Mouse (Mus musculus): ENCODE measurements around the gene Aldh5a1. TPM values are rescaled to one million over a fixed set of nuclear protein-coding genes. Genes with fewer than 3 reads are reported as not detected.
"Not testable (repeated sequence)": the region's sequence is repeated elsewhere in the genome, so short reads cannot be mapped to it uniquely, and the experiment has no call there.

Gene Aldh5a1
- polyA plus RNA-seq (2015; fragmentation: Nextera tagmentation; extraction: Ambion mirVana): 8.2 and 9.0 TPM in 2 replicates

GRCm38 (mm10) chr13:24937108-24937838 lies at the start of gene Aldh5a1:
Gene Aldh5a1 (minus strand): TSS chr13:24937661.
- Histone ChIP-seq H3K4me2 (ENCODE audit: low read length) (peak within 1 kb of the TSS; percentile 92), H3K4me3 (replicated peaks; ENCODE audit: low read length) (peak within 1 kb of the TSS; percentile 89), H3K9me3 (ENCODE audit: control insufficient read depth, low read length) (no peaks in the 10 kb centered on the region), H3K36me3 (ENCODE audit: control insufficient read depth, insufficient read depth) (no peaks in the 10 kb centered on the region), H3K27me3 (replicated peaks; ENCODE audit: control insufficient read depth, insufficient read depth, low read length) (no peaks in the 10 kb centered on the region), H3K9ac (replicated peaks; ENCODE audit: low read depth, low read length) (peak within 1 kb of the TSS; percentile 86), H3K4me1 (replicated peaks; ENCODE audit: control insufficient read depth, insufficient read depth, low read length) (peaks cover 11% of the 10 kb centered on the region), H3K27ac (ENCODE audit: low read length) (peak within 1 kb of the TSS; percentile 70)
- under 1% methylated on average over 74 of the region's 75 CpGs for WGBS
- peak; percentile 92 for ATAC-seq

- H3K4me2 ChIP-seq (ENCODE audit: low read length): no peak overlapping the region
- no peak overlapping the region for H3K27ac ChIP-seq (ENCODE audit: low read length)
- no peak overlapping the region for H3K4me3 ChIP-seq (replicated peaks; ENCODE audit: low read length)
- H3K4me1 ChIP-seq (replicated peaks; ENCODE audit: control insufficient read depth, insufficient read depth, low read length): no peaks in the 10 kb centered on the region
- H3K9ac ChIP-seq (replicated peaks; ENCODE audit: low read depth, low read length): no peak overlapping the region
- peak; percentile 67 for ATAC-seq
- H3K27me3 ChIP-seq (replicated peaks; ENCODE audit: control insufficient read depth, insufficient read depth, low read length): no peaks in the 10 kb centered on the region
- no peaks in the 10 kb centered on the region for H3K9me3 ChIP-seq (ENCODE audit: control insufficient read depth, low read length)
- H3K36me3 ChIP-seq (ENCODE audit: control insufficient read depth, insufficient read depth): 0 out of 2 replicates have a peak, but pooled peaks cover 2% of the 10 kb centered on the region
- WGBS: 30% methylated on average over 2 of the region's 2 CpGs
These were observed 48.0 kb upstream of the Aldh5a1 start for GRCm38 (mm10) chr13:24985435-24985834.

GRCm38 (mm10) chr13:24981031-24981430 lies 43.6 kb upstream of the Aldh5a1 start:
- 88% methylated on average over 6 of the region's 6 CpGs for WGBS
- no peak for ATAC-seq

GRCm38 (mm10) chr13:24977820-24978342 lies 40.4 kb upstream of the Aldh5a1 start:
- H3K4me1 ChIP-seq (replicated peaks; ENCODE audit: control insufficient read depth, insufficient read depth, low read length): no peaks in the 10 kb centered on the region
- no peak overlapping the region for H3K9ac ChIP-seq (replicated peaks; ENCODE audit: low read depth, low read length)
- no peaks in the 10 kb centered on the region for H3K27me3 ChIP-seq (replicated peaks; ENCODE audit: control insufficient read depth, insufficient read depth, low read length)
- no peaks in the 10 kb centered on the region for H3K9me3 ChIP-seq (ENCODE audit: control insufficient read depth, low read length)
- no peak overlapping the region for H3K4me2 ChIP-seq (ENCODE audit: low read length)
- ATAC-seq: no peak
- no peak overlapping the region for H3K27ac ChIP-seq (ENCODE audit: low read length)
- WGBS: 89% methylated on average over 5 of the region's 5 CpGs
- H3K4me3 ChIP-seq (replicated peaks; ENCODE audit: low read length): no peak overlapping the region
- H3K36me3 ChIP-seq (ENCODE audit: control insufficient read depth, insufficient read depth): no peaks in the 10 kb centered on the region

More at GRCm38 (mm10) chr13:24981031-24981430, 43.6 kb upstream of the Aldh5a1 start:
- H3K9me3 ChIP-seq (ENCODE audit: control insufficient read depth, low read length): no peaks in the 10 kb centered on the region
- H3K4me1 ChIP-seq (replicated peaks; ENCODE audit: control insufficient read depth, insufficient read depth, low read length): no peaks in the 10 kb centered on the region
- no peaks in the 10 kb centered on the region for H3K27me3 ChIP-seq (replicated peaks; ENCODE audit: control insufficient read depth, insufficient read depth, low read length)
- no peak overlapping the region for H3K27ac ChIP-seq (ENCODE audit: low read length)
- H3K9ac ChIP-seq (replicated peaks; ENCODE audit: low read depth, low read length): no peak overlapping the region
- no peak overlapping the region for H3K4me2 ChIP-seq (ENCODE audit: low read length)
- no peaks in the 10 kb centered on the region for H3K36me3 ChIP-seq (ENCODE audit: control insufficient read depth, insufficient read depth)
- no peak overlapping the region for H3K4me3 ChIP-seq (replicated peaks; ENCODE audit: low read length)

GRCm38 (mm10) chr13:24976384-24976783 lies 38.9 kb upstream of the Aldh5a1 start:
- H3K27ac ChIP-seq (ENCODE audit: low read length): no peak overlapping the region
- no peak overlapping the region for H3K9ac ChIP-seq (replicated peaks; ENCODE audit: low read depth, low read length)
- no peaks in the 10 kb centered on the region for H3K9me3 ChIP-seq (ENCODE audit: control insufficient read depth, low read length)
- 45% methylated on average over 4 of the region's 4 CpGs for WGBS
- no peak overlapping the region for H3K4me2 ChIP-seq (ENCODE audit: low read length)
- H3K36me3 ChIP-seq (ENCODE audit: control insufficient read depth, insufficient read depth): no peaks in the 10 kb centered on the region
- ATAC-seq: peak; percentile 85
- no peaks in the 10 kb centered on the region for H3K27me3 ChIP-seq (replicated peaks; ENCODE audit: control insufficient read depth, insufficient read depth, low read length)
- no peak overlapping the region for H3K4me3 ChIP-seq (replicated peaks; ENCODE audit: low read length)
- H3K4me1 ChIP-seq (replicated peaks; ENCODE audit: control insufficient read depth, insufficient read depth, low read length): no peaks in the 10 kb centered on the region

GRCm38 (mm10) chr13:24971776-24972175 lies 34.3 kb upstream of the Aldh5a1 start:
- not testable (repeated sequence) for H3K4me3 ChIP-seq (replicated peaks; ENCODE audit: low read length); H3K4me1 ChIP-seq (replicated peaks; ENCODE audit: control insufficient read depth, insufficient read depth, low read length); ATAC-seq; H3K27me3 ChIP-seq (replicated peaks; ENCODE audit: control insufficient read depth, insufficient read depth, low read length); H3K27ac ChIP-seq (ENCODE audit: low read length); H3K9ac ChIP-seq (replicated peaks; ENCODE audit: low read depth, low read length); H3K4me2 ChIP-seq (ENCODE audit: low read length); H3K36me3 ChIP-seq (ENCODE audit: control insufficient read depth, insufficient read depth); H3K9me3 ChIP-seq (ENCODE audit: control insufficient read depth, low read length)
- WGBS: 87% methylated on average over 3 of the region's 3 CpGs

GRCm38 (mm10) chr13:24965846-24966201 lies 28.4 kb upstream of the Aldh5a1 start:
- H3K4me1 ChIP-seq (replicated peaks; ENCODE audit: control insufficient read depth, insufficient read depth, low read length): no peaks in the 10 kb centered on the region; the same call in 1 of the 2 replicates
- no peaks in the 10 kb centered on the region for H3K9me3 ChIP-seq (ENCODE audit: control insufficient read depth, low read length)
- 41% methylated on average over 5 of the region's 5 CpGs for WGBS
- H3K9ac ChIP-seq (replicated peaks; ENCODE audit: low read depth, low read length): 0 out of 2 replicates have a peak overlapping the region, but pooled peaks have one; percentile 9
- H3K27me3 ChIP-seq (replicated peaks; ENCODE audit: control insufficient read depth, insufficient read depth, low read length): no peaks in the 10 kb centered on the region
- peak overlapping the region; percentile 46 for H3K4me2 ChIP-seq (ENCODE audit: low read length)
- H3K4me3 ChIP-seq (replicated peaks; ENCODE audit: low read length): peak overlapping the region; percentile 24
- ATAC-seq: peak; percentile 61
- no peaks in the 10 kb centered on the region for H3K36me3 ChIP-seq (ENCODE audit: control insufficient read depth, insufficient read depth)
- no peak overlapping the region for H3K27ac ChIP-seq (ENCODE audit: low read length)

- no peak overlapping the region for H3K27ac ChIP-seq (ENCODE audit: low read length)
- H3K9ac ChIP-seq (replicated peaks; ENCODE audit: low read depth, low read length): peak overlapping the region; percentile 25; the same call in 1 of the 2 replicates
- H3K36me3 ChIP-seq (ENCODE audit: control insufficient read depth, insufficient read depth): no peaks in the 10 kb centered on the region
- H3K4me3 ChIP-seq (replicated peaks; ENCODE audit: low read length): peak overlapping the region; percentile 24
- no peaks in the 10 kb centered on the region; the same call in 1 of the 2 replicates for H3K4me1 ChIP-seq (replicated peaks; ENCODE audit: control insufficient read depth, insufficient read depth, low read length)
- H3K9me3 ChIP-seq (ENCODE audit: control insufficient read depth, low read length): no peaks in the 10 kb centered on the region
- peak; percentile 58 for ATAC-seq
- WGBS: 20% methylated on average over 15 of the region's 15 CpGs
- H3K4me2 ChIP-seq (ENCODE audit: low read length): peak overlapping the region; percentile 46
- no peaks in the 10 kb centered on the region for H3K27me3 ChIP-seq (replicated peaks; ENCODE audit: control insufficient read depth, insufficient read depth, low read length)
These were observed 27.8 kb upstream of the Aldh5a1 start for GRCm38 (mm10) chr13:24965130-24965845.

GRCm38 (mm10) chr13:24962119-24962518 lies 24.7 kb upstream of the Aldh5a1 start:
- WGBS: 83% methylated on average over 8 of the region's 8 CpGs
- H3K36me3 ChIP-seq (ENCODE audit: control insufficient read depth, insufficient read depth): no peaks in the 10 kb centered on the region
- no peak overlapping the region for H3K9ac ChIP-seq (replicated peaks; ENCODE audit: low read depth, low read length)
- H3K27ac ChIP-seq (ENCODE audit: low read length): no peak overlapping the region
- H3K4me1 ChIP-seq (replicated peaks; ENCODE audit: control insufficient read depth, insufficient read depth, low read length): no peaks in the 10 kb centered on the region; the same call in 1 of the 2 replicates
- H3K27me3 ChIP-seq (replicated peaks; ENCODE audit: control insufficient read depth, insufficient read depth, low read length): no peaks in the 10 kb centered on the region
- no peak overlapping the region for H3K4me3 ChIP-seq (replicated peaks; ENCODE audit: low read length)
- ATAC-seq: no peak
- no peak overlapping the region for H3K4me2 ChIP-seq (ENCODE audit: low read length)
- no peaks in the 10 kb centered on the region for H3K9me3 ChIP-seq (ENCODE audit: control insufficient read depth, low read length)
